Mouse (Mus musculus) frontal cortex, postnatal 36 days (tissue): ENCODE data around the gene Olfr1085.
"Not testable (repeated sequence)": the region's sequence is repeated elsewhere in the genome, so short reads cannot be mapped to it uniquely, and the experiment has no call there.

Source experiments
- DNase-seq, 2 experiments: peaks; one replicate each; pipeline ENCODE4 v3.0.0; 2022; ENCODE audit warnings: low spot score in 2 of 2

Gene Olfr1085

DNA sequence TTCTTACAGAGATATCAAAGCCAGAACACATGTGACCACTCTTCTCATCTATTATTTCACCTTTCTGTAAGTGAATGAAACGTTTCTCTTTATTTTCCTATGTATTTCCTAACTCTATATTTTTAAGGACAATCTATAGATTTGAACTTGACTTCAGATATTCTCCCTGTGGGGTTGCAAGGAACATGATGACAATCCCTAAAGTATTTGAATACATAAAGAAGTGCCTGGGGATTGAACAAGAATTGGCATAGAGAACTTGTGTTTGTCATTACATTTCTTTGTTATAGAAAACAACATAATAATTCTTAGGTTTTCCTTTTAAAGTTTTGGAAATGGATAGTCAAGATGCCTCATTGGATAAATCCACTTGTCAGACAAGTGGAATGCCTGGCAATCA lies at the start of gene Olfr1085:
Gene Olfr1085 (minus strand): TSS at position 101 of the 400 bp plus-strand sequence.
- DNase-seq = no peak

DNA sequence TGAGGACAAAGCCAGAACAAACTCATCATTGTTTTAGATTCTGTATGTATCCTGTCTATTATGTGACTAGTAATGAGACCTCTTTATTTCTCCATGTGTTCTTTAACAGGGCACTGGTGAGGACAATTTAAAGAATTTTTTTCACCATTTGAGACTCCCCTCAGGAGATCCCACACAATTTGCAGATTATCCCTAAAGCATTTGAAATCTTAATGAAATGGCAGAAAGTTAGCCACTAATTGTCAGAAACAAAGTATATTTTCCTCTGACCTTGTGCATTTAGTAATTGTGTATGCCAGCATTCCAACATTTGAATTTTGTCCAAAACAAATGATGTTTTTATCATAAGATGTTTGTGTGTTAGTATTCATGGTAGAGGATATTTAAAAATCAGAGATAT lies 36.5 kb upstream of the Olfr1085 start, which contains the start of gene Olfr1087:
Gene Olfr1087 (minus strand): TSS at position 101 of the 400 bp plus-strand sequence.
- no peak for DNase-seq

- no peak for DNase-seq
Observed at GRCm38 (mm10) chr2:86679992-86680391, 18.2 kb upstream of the Olfr1085 start, which contains the start of gene Olfr1086. Gene Olfr1086 (minus strand): TSS chr2:86680092.

GRCm38 (mm10) chr2:86639625-86640024 lies 22.2 kb downstream of the Olfr1085 start, which contains the start of gene Olfr1084:
Gene Olfr1084 (minus strand): TSS chr2:86639725.
- not testable (repeated sequence) for DNase-seq
